Mouse (Mus musculus): ENCODE measurements at regions not wholly inside any gene's neighbourhood (a gene's known extent, or its start where the extent isn't known, plus 50 kb on each side); places are given as distances from the start of the nearest gene placed in this dataset.

GRCm38 (mm10) chr7:39866674-39867428 is 349.3 kb downstream of the Zfp619 start:
- in situ Hi-C loops (cut with MboI), result no loop called here

- in situ Hi-C loops (cut with MboI), result no loop called here
Measured at GRCm38 (mm10) chr7:39867451-39867850, 349.9 kb downstream of the Zfp619 start.

GRCm38 (mm10) chr7:39882113-39882512 is 364.5 kb downstream of the Zfp619 start:
- in situ Hi-C loops (cut with MboI), result no loop called here

DNA sequence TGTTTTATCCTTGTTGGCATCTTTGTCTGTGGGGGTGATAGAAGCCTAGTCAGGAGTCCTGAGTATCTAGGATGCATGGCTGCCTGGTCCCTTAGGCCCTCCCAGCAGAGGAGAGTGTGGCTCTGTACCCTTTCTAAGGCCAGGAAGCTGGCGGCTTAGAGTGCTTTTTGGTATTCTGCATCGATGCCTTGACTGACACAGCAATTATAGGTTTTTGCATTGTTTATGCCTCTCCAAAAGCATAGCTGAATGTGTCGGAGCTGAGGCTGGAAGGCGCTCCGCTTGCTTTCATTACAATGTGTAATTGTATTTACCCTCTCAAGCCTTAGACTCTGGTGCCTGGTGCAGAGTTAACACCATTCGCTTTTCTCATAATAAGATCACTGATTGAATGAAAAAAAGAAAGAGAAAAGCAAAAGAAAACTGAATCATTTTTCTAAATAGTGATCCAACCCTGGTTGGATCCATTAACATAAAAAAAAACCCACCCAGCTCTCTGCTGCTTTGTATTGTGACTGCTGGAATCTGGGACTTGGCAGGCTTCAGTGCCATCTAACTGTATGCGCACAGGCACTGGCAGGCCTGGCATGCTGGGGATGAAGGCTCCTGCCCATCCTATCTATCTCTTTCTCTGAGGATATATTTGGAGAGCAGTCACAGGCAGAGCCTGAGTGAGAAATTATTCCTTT is 376.8 kb downstream of the Zfp619 start:
- in situ Hi-C loops (cut with MboI), result no loop called here

- in situ Hi-C loops (cut with MboI), result no loop called here
Measured at GRCm38 (mm10) chr7:39896918-39897317, 379.4 kb downstream of the Zfp619 start.

DNA sequence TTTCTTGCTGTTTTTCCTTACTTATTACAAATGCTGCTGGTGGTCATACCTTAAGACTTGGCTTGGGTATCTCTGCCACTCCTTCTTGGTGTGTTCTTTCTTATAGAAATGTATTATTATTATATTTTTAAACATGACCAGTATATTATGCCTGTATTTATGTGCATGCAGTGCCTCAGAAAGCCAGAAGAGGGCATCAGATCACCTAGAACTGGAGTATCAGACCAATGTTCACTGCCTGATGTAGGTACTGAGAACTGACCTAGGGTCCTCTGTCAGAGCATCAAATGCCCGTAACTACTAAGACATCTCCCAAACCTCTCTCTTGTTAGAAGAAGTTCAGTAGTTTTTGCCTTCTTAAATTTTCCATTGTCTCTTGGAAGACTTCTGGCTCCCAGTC is 380.7 kb downstream of the Zfp619 start:
- in situ Hi-C loops (cut with MboI), result no loop called here

DNA sequence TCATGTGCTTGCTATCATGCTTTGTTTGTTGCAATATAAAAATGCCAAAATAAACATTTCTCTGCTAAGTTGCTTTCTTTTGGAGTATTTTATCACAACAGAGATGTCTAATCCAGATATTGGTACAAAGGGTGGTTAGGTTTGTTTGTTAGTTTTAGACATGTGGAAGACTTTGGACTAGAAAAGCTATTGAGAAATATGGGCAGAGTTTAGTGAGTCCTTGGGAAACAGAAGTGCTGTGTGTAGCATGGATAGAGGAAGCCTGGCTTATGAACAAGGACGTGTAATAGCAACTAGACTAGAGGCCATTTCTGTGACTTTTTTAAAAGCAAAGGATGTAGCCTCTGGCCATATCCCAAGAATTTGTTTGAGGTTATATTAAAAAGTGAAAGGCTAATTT is 416.4 kb downstream of the Zfp619 start:
- in situ Hi-C loops (cut with MboI), result no loop called here

DNA sequence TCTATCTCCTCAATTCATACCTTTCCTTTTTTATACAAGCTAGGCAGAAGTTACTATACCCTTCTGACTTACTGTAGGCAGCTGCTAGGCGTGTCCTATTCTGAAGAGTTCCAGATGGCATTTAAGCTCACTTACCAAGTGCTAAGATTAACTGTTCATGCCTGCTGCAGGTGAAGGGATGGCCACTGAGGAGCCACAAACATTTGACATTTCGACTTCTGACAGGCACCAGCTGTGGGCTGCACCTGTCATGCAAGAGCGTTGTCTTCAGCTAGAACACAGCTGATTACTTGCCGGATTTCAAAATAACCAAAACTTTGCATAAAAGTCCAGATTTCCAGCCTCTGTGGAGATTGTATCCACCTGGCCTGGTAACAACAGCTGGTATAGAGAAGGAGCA is 419.7 kb downstream of the Zfp619 start:
- in situ Hi-C loops (cut with MboI), result no loop called here

- in situ Hi-C loops (cut with MboI), result no loop called here
Measured at GRCm38 (mm10) chr7:39942262-39942900, 424.8 kb downstream of the Zfp619 start.

DNA sequence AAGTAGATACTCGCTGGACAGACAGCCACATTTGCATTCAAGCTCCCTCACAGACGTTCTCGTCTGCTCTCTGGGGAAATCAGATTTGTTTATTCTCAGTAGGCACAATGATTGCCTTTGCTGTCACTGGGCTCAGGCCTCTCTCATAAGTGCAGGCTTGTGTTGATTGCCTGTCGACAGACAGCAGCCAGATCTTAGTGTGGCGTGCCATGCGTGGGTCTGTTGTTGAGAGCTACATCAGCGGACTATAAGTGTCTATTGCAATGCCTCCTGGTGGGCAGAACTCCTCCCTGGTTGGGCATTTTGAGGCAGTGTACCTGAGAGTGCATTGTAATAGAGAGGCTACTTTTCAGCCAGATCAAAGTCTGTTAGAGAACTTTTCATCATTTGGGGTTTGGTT is 436.5 kb downstream of the Zfp619 start:
- in situ Hi-C loops (cut with MboI), result no loop called here

DNA sequence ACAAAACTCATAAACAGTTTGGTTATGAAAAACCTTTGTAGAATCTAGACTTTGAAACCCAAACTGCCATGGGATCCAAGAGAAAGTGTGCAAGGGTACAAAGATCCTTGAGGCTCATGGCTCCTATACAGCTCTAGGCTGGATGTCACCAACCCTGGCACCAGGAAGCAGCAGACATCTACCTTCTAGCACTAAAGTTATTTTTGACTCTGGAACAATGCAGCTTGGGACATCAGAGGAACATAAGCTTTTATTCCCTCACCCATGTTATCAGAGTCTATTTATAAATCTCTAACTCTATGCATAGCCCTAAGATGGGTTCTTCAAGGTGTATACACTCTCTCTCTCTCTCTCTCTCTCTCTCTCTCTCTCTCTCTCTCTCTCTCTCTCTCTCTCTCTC is 437.4 kb downstream of the Zfp619 start:
- in situ Hi-C loops (cut with MboI), result no loop called here

- in situ Hi-C loops (cut with MboI), result no loop called here
Measured at GRCm38 (mm10) chr7:39978121-39978520, 460.6 kb downstream of the Zfp619 start.

- in situ Hi-C loops (cut with MboI), result no loop called here
Measured at GRCm38 (mm10) chr7:39981647-39982046, 464.1 kb downstream of the Zfp619 start.
